Mouse (Mus musculus): ENCODE data around the gene Unc5a. TPM values are rescaled to one million over a fixed set of nuclear protein-coding genes. Genes with fewer than 3 reads are reported as not detected.

Gene Unc5a
- polyA plus RNA-seq, 1 experiment from 2014 or later, result 15.3 TPM

GRCm38 (mm10) chr13:55004646-55005045 lies 55.4 kb downstream of the Unc5a start:
- Histone ChIP-seq H3K9me3 (ENCODE audit: control insufficient read depth, low read length) (no peaks in the 10 kb centered on the region), H3K27ac (no peak overlapping the region), H3K4me1 (replicated peaks; ENCODE audit: control insufficient read depth, insufficient read depth, low read length) (peaks cover 31% of the 10 kb centered on the region), H3K4me2 (replicated peaks) (no peak overlapping the region), H3K9ac (no peak overlapping the region), H3K4me3 (replicated peaks; ENCODE audit: low read length) (no peak overlapping the region), H3K36me3 (replicated peaks; ENCODE audit: control insufficient read depth, insufficient read depth) (peaks cover 3% of the 10 kb centered on the region), H3K27me3 (ENCODE audit: control insufficient read depth, insufficient read depth, low read length) (0 out of 2 replicates have a peak, but pooled peaks cover 6% of the 10 kb centered on the region)
- 0 out of 2 replicates have a peak, but pooled peaks have one; percentile 12 for ATAC-seq (ENCODE audit: low FRiP score)
- 62% methylated on average over 11 of the region's 11 CpGs for WGBS
- no peak for DNase-seq (ENCODE audit: low spot score)

- Histone ChIP-seq H3K4me3 (replicated peaks; ENCODE audit: low read length) (no peak overlapping the region), H3K9ac (no peak overlapping the region), H3K27me3 (ENCODE audit: control insufficient read depth, insufficient read depth, low read length) (0 out of 2 replicates have a peak, but pooled peaks cover 5% of the 10 kb centered on the region), H3K36me3 (replicated peaks; ENCODE audit: control insufficient read depth, insufficient read depth) (peaks cover 3% of the 10 kb centered on the region; the same call in 1 of the 2 replicates), H3K27ac (no peak overlapping the region), H3K4me1 (replicated peaks; ENCODE audit: control insufficient read depth, insufficient read depth, low read length) (peaks cover 31% of the 10 kb centered on the region), H3K9me3 (ENCODE audit: control insufficient read depth, low read length) (no peaks in the 10 kb centered on the region), H3K4me2 (replicated peaks) (no peak overlapping the region)
- ATAC-seq (ENCODE audit: low FRiP score) (no peak), DNase-seq (ENCODE audit: low spot score) (no peak)
- 61% methylated on average over 31 of the region's 31 CpGs for whole genome bisulfite sequencing
Observed at GRCm38 (mm10) chr13:55005691-55006414, 56.6 kb downstream of the Unc5a start.

- no peak for DNase-seq (ENCODE audit: low spot score)
Observed at GRCm38 (mm10) chr13:55006415-55006742, 57.2 kb downstream of the Unc5a start.

GRCm38 (mm10) chr13:55008589-55008988 lies 59.4 kb downstream of the Unc5a start:
- H3K36me3 ChIP-seq (replicated peaks; ENCODE audit: control insufficient read depth, insufficient read depth), result 0 out of 2 replicates have a peak, but pooled peaks cover 3% of the 10 kb centered on the region
- H3K4me3 ChIP-seq (replicated peaks; ENCODE audit: low read length), result no peak overlapping the region
- no peak overlapping the region for H3K9ac ChIP-seq
- ATAC-seq (ENCODE audit: low FRiP score), result no peak; the same call in 1 of the 2 replicates
- peak overlapping the region; percentile 64 for H3K27ac ChIP-seq
- H3K4me1 ChIP-seq (replicated peaks; ENCODE audit: control insufficient read depth, insufficient read depth, low read length), result peaks cover 37% of the 10 kb centered on the region
- H3K27me3 ChIP-seq (ENCODE audit: control insufficient read depth, insufficient read depth, low read length), result peaks cover 20% of the 10 kb centered on the region
- 24% methylated on average over 6 of the region's 6 CpGs for WGBS
- peak; percentile 69 for DNase-seq (ENCODE audit: low spot score)
- H3K9me3 ChIP-seq (ENCODE audit: control insufficient read depth, low read length), result no peaks in the 10 kb centered on the region
- H3K4me2 ChIP-seq (replicated peaks), result no peak overlapping the region

More at GRCm38 (mm10) chr13:55006415-55006742, 57.2 kb downstream of the Unc5a start:
- Histone ChIP-seq H3K4me2 (replicated peaks) (no peak overlapping the region), H3K4me3 (replicated peaks; ENCODE audit: low read length) (no peak overlapping the region), H3K4me1 (replicated peaks; ENCODE audit: control insufficient read depth, insufficient read depth, low read length) (peaks cover 31% of the 10 kb centered on the region), H3K27ac (no peak overlapping the region), H3K36me3 (replicated peaks; ENCODE audit: control insufficient read depth, insufficient read depth) (peaks cover 3% of the 10 kb centered on the region; the same call in 1 of the 2 replicates), H3K9me3 (ENCODE audit: control insufficient read depth, low read length) (no peaks in the 10 kb centered on the region), H3K27me3 (ENCODE audit: control insufficient read depth, insufficient read depth, low read length) (0 out of 2 replicates have a peak, but pooled peaks cover 5% of the 10 kb centered on the region), H3K9ac (no peak overlapping the region)
- ATAC-seq (ENCODE audit: low FRiP score), result no peak
- 66% methylated on average over 7 of the region's 7 CpGs for WGBS

GRCm38 (mm10) chr13:55011103-55011502 lies 61.9 kb downstream of the Unc5a start:
- DNase-seq (ENCODE audit: low spot score) (no peak), ATAC-seq (ENCODE audit: low FRiP score) (no peak)
- H3K4me1 ChIP-seq (replicated peaks; ENCODE audit: control insufficient read depth, insufficient read depth, low read length), result peaks cover 27% of the 10 kb centered on the region
- H3K27me3 ChIP-seq (ENCODE audit: control insufficient read depth, insufficient read depth, low read length), result peaks cover 24% of the 10 kb centered on the region
- no peaks in the 10 kb centered on the region for H3K36me3 ChIP-seq (replicated peaks; ENCODE audit: control insufficient read depth, insufficient read depth)
- no peak overlapping the region for H3K4me3 ChIP-seq (replicated peaks; ENCODE audit: low read length)
- H3K9ac ChIP-seq, result no peak overlapping the region
- H3K4me2 ChIP-seq (replicated peaks), result no peak overlapping the region
- 84% methylated on average over 15 of the region's 15 CpGs for WGBS
- no peak overlapping the region for H3K27ac ChIP-seq
- no peaks in the 10 kb centered on the region for H3K9me3 ChIP-seq (ENCODE audit: control insufficient read depth, low read length)

- peak; percentile 49 for DNase-seq (ENCODE audit: low spot score)
- peaks cover 24% of the 10 kb centered on the region for H3K27me3 ChIP-seq (ENCODE audit: control insufficient read depth, insufficient read depth, low read length)
- H3K36me3 ChIP-seq (replicated peaks; ENCODE audit: control insufficient read depth, insufficient read depth), result no peaks in the 10 kb centered on the region
- 3% methylated on average over 14 of the region's 14 CpGs for WGBS
- no peak overlapping the region for H3K4me3 ChIP-seq (replicated peaks; ENCODE audit: low read length)
- H3K9me3 ChIP-seq (ENCODE audit: control insufficient read depth, low read length), result no peaks in the 10 kb centered on the region
- H3K27ac ChIP-seq, result no peak overlapping the region
- H3K9ac ChIP-seq, result no peak overlapping the region
- peaks cover 26% of the 10 kb centered on the region for H3K4me1 ChIP-seq (replicated peaks; ENCODE audit: control insufficient read depth, insufficient read depth, low read length)
- peak overlapping the region; percentile 15; the same call in 1 of the 2 replicates for H3K4me2 ChIP-seq (replicated peaks)
- peak; percentile 52; the same call in 1 of the 2 replicates for ATAC-seq (ENCODE audit: low FRiP score)
Observed at GRCm38 (mm10) chr13:55011981-55012478, 62.8 kb downstream of the Unc5a start.

- 4% methylated on average over 9 of the region's 9 CpGs for WGBS
- H3K27me3 ChIP-seq (ENCODE audit: control insufficient read depth, insufficient read depth, low read length), result peaks cover 20% of the 10 kb centered on the region
Observed at GRCm38 (mm10) chr13:55013702-55014344, 64.6 kb downstream of the Unc5a start.

GRCm38 (mm10) chr13:55014451-55014850 lies 65.2 kb downstream of the Unc5a start:
- Histone ChIP-seq H3K9ac (no peak overlapping the region), H3K36me3 (replicated peaks; ENCODE audit: control insufficient read depth, insufficient read depth) (no peaks in the 10 kb centered on the region), H3K27me3 (ENCODE audit: control insufficient read depth, insufficient read depth, low read length) (peaks cover 19% of the 10 kb centered on the region), H3K9me3 (ENCODE audit: control insufficient read depth, low read length) (no peaks in the 10 kb centered on the region), H3K27ac (no peak overlapping the region), H3K4me1 (replicated peaks; ENCODE audit: control insufficient read depth, insufficient read depth, low read length) (peaks cover 6% of the 10 kb centered on the region; the same call in 1 of the 2 replicates), H3K4me3 (replicated peaks; ENCODE audit: low read length) (no peak overlapping the region), H3K4me2 (replicated peaks) (no peak overlapping the region)
- no peak for DNase-seq (ENCODE audit: low spot score)
- no peak for ATAC-seq (ENCODE audit: low FRiP score)
- 43% methylated on average over 9 of the region's 9 CpGs for WGBS

More at GRCm38 (mm10) chr13:55013702-55014344, 64.6 kb downstream of the Unc5a start:
- H3K4me2 ChIP-seq (replicated peaks), result no peak overlapping the region
- ATAC-seq (ENCODE audit: low FRiP score) (no peak), DNase-seq (ENCODE audit: low spot score) (no peak)
- H3K9ac ChIP-seq, result no peak overlapping the region
- peaks cover 10% of the 10 kb centered on the region for H3K4me1 ChIP-seq (replicated peaks; ENCODE audit: control insufficient read depth, insufficient read depth, low read length)
- no peaks in the 10 kb centered on the region for H3K36me3 ChIP-seq (replicated peaks; ENCODE audit: control insufficient read depth, insufficient read depth)
- H3K4me3 ChIP-seq (replicated peaks; ENCODE audit: low read length), result no peak overlapping the region
- no peak overlapping the region for H3K27ac ChIP-seq
- H3K9me3 ChIP-seq (ENCODE audit: control insufficient read depth, low read length), result no peaks in the 10 kb centered on the region

- Histone ChIP-seq H3K4me2 (replicated peaks) (no peak overlapping the region), H3K27me3 (ENCODE audit: control insufficient read depth, insufficient read depth, low read length) (peaks cover 16% of the 10 kb centered on the region), H3K4me1 (replicated peaks; ENCODE audit: control insufficient read depth, insufficient read depth, low read length) (0 out of 2 replicates have a peak, but pooled peaks cover under 1% of the 10 kb centered on the region), H3K9me3 (ENCODE audit: control insufficient read depth, low read length) (no peaks in the 10 kb centered on the region), H3K9ac (no peak overlapping the region), H3K4me3 (replicated peaks; ENCODE audit: low read length) (no peak overlapping the region), H3K27ac (no peak overlapping the region), H3K36me3 (replicated peaks; ENCODE audit: control insufficient read depth, insufficient read depth) (no peaks in the 10 kb centered on the region)
- ATAC-seq (ENCODE audit: low FRiP score) (no peak), DNase-seq (ENCODE audit: low spot score) (no peak)
- 89% methylated on average over 12 of the region's 12 CpGs for WGBS
Observed at GRCm38 (mm10) chr13:55017154-55017897, 68.1 kb downstream of the Unc5a start.
